Mouse (Mus musculus) layer of hippocampus, postnatal 36 days (tissue): ENCODE data around the gene Zfp683. TPM values are rescaled to one million over a fixed set of nuclear protein-coding genes. Genes with fewer than 3 reads are reported as not detected.
A peak's percentile ranks its signal among the peaks of the same experiment; 100 is the strongest.

Source experiments
- DNase-seq, 2 experiments: peaks; one replicate each; pipeline ENCODE4 v3.0.0; 2022
- total RNA-seq, 2 experiments: library from RNA; stranded (reverse); gene quantifications; 2 replicates each; pipeline ENCODE4 v1.2.3; 2021

Gene Zfp683
- total RNA-seq, 2 experiments from 2014 or later, result not detected

GRCm38 (mm10) chr4:134092382-134093288 is 39.0 kb downstream of the Zfp683 start:
- peak in 1 of 2 experiments; percentile 23 for DNase-seq

- no peak for DNase-seq
Measured at GRCm38 (mm10) chr4:134094004-134094564, 40.4 kb downstream of the Zfp683 start.

GRCm38 (mm10) chr4:134094923-134095547 is 41.4 kb downstream of the Zfp683 start, which contains the start of gene Cd52:
TSS of gene Cd52 (minus strand) at chr4:134095082.
- no peak for DNase-seq

- no peak for DNase-seq
Measured at GRCm38 (mm10) chr4:134096120-134096519, 42.5 kb downstream of the Zfp683 start.

- no peak for DNase-seq
Measured at GRCm38 (mm10) chr4:134097015-134097608, 43.5 kb downstream of the Zfp683 start.

- no peak for DNase-seq
Measured at GRCm38 (mm10) chr4:134098628-134099027, 45.0 kb downstream of the Zfp683 start.

- DNase-seq, result no peak
Measured at GRCm38 (mm10) chr4:134100245-134100644, 46.6 kb downstream of the Zfp683 start.

- peak; percentile 88 to 90 for DNase-seq
Measured at GRCm38 (mm10) chr4:134101979-134102741, 48.5 kb downstream of the Zfp683 start, which contains the start of gene Ubxn11. TSS of gene Ubxn11 (plus strand) at chr4:134102570.

GRCm38 (mm10) chr4:134102742-134103119 is 49.1 kb downstream of the Zfp683 start:
- no peak for DNase-seq

GRCm38 (mm10) chr4:134106105-134106504 is 52.5 kb downstream of the Zfp683 start:
- DNase-seq, result no peak

- DNase-seq, result peak; percentile 33 to 50
Measured at GRCm38 (mm10) chr4:134107730-134108129, 54.1 kb downstream of the Zfp683 start.

- no peak for DNase-seq
Measured at GRCm38 (mm10) chr4:134108196-134108595, 54.6 kb downstream of the Zfp683 start.

Other genes with a start within 250 kb of the Zfp683 start
- gene Rps6ka1, start 166.0 kb upstream of the Zfp683 start, total RNA-seq, result 10 to 100 TPM in 1 of 2 experiments, 1 to 10 TPM in 1; 9.6 to 11.3 TPM
- gene Hmgn2, start 85.2 kb upstream of the Zfp683 start, total RNA-seq, result 100 to 1,000 TPM; 119 to 123 TPM
- gene Dhdds, start 52.9 kb upstream of the Zfp683 start, total RNA-seq, result 10 to 100 TPM; 57.8 to 62.6 TPM
- gene Lin28a, start 35.0 kb upstream of the Zfp683 start, total RNA-seq, result not detected
- 1 to 10 TPM; 1.2 to 1.8 TPM for gene Crybg2, start 7.0 kb downstream of the Zfp683 start, total RNA-seq
- gene Cd52, start 41.2 kb downstream of the Zfp683 start, total RNA-seq, result 1 to 10 TPM in 1 of 2 experiments, not detected in 1; 1.1 TPM
- gene Ubxn11, start 48.7 kb downstream of the Zfp683 start, total RNA-seq, result 10 to 100 TPM; 32.8 to 34.7 TPM
- gene Sh3bgrl3, start 75.0 kb downstream of the Zfp683 start, total RNA-seq, result 100 to 1,000 TPM; 234 to 264 TPM
- 10 to 100 TPM; 16.1 to 17.5 TPM for gene Cep85, start 133.3 kb downstream of the Zfp683 start, total RNA-seq
- not detected for gene Gm7534, start 149.2 kb downstream of the Zfp683 start, total RNA-seq
- gene Catsper4, start 173.5 kb downstream of the Zfp683 start, total RNA-seq, result not detected
- under 1 TPM; 0.35 to 0.58 TPM for gene Cnksr1, start 184.6 kb downstream of the Zfp683 start, total RNA-seq
- gene E130218I03Rik, start 189.8 kb downstream of the Zfp683 start, total RNA-seq, result not detected
- 10 to 100 TPM; 10.2 to 11.4 TPM for gene Zfp593, start 191.8 kb downstream of the Zfp683 start, total RNA-seq
- not detected for gene Gm30191, start 193.1 kb downstream of the Zfp683 start, total RNA-seq
- gene Grrp1, start 200.3 kb downstream of the Zfp683 start, total RNA-seq, result 1 to 10 TPM; 2.7 to 7.4 TPM
- gene Pdik1l, start 234.1 kb downstream of the Zfp683 start, total RNA-seq, result 10 to 100 TPM; 16.7 to 21.5 TPM